Mouse (Mus musculus): Measurements from ENCODE around the gene Vsx2. TPM values are rescaled to one million over a fixed set of nuclear protein-coding genes. Genes with fewer than 3 reads are reported as not detected.
A peak's percentile ranks its signal among the peaks of the same experiment; 100 is the strongest.
"Not testable (repeated sequence)": the region's sequence is repeated elsewhere in the genome, so short reads cannot be mapped to it uniquely, and the experiment has no call there.

The Vsx2 gene
- total RNA-seq (2021) = under 1 TPM in 1 of 2 experiments, not detected in 1; 0.12 TPM

- no peak for DNase-seq
Measured at GRCm38 (mm10) chr12:84569336-84569970, at the start of gene Vsx2. Vsx2 (plus strand) TSS chr12:84569762.

- no peak for DNase-seq
Measured at GRCm38 (mm10) chr12:84523728-84524127, 45.8 kb upstream of the Vsx2 start.

DNA sequence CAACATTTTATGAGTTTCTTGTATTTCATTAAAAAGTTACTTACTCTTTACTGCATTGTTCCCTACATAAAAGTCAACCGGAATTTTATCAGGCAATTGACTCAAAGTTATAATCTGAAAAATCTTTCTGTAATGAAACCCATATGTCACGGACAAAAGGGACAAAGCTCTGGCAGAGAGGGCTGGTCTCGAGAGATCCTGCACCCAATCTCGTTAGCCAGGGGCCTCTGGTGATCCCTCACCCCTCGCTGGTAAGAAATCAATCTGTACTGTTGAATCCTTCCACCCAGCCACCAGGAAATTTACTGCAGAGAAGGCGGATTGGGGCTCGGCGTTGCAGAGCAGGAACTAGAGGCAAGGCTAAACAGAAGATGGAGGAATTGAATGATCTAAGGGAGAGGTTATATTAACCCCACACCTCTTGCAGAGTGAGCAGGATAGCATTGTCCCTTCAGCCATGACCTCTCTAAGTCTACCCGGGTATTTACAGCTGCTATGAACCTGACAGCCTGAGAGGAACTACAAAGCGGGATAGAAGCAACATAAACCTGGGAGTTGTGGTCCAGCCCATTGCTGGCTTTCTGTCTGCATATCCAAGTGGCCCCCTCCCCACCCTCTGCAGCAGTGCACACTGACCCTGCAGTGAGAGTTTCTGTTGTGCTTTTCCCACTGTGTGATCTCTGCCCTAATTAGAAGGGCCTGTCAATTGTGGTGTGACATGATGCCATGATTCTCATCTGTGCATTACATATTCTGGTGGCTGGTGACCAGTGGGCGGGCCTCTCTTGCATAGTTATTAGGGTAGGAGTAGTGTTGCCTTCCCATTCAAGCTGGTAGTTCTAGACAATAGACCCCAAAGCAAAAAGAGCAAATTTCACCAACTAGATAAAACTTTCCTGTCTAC, 45.2 kb upstream of the Vsx2 start:
- no peak for DNase-seq

GRCm38 (mm10) chr12:84525422-84525821, 44.1 kb upstream of the Vsx2 start:
- DNase-seq = no peak

DNA sequence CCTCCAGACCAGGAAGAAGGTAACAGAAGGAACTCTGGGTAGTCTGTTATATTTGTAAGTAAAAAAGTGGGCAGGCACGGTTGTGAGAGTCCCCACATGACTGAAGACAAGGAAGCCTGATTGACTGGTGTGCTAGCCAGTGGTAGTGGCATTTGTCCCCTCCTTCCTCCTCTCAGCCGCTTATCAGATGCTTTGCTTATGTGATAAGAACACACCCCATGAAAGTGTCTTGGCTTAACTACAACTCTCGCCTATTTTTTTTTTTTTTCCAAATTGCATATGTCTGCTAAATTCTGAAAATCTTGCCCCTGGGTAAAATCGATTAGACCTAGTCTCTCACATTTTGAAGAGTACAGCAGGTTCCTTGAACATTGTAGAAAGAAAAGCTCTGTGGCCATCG, 39.1 kb upstream of the Vsx2 start:
- no peak for DNase-seq

GRCm38 (mm10) chr12:84531906-84532829, 37.4 kb upstream of the Vsx2 start:
- DNase-seq = peak; percentile 34 to 38

DNA sequence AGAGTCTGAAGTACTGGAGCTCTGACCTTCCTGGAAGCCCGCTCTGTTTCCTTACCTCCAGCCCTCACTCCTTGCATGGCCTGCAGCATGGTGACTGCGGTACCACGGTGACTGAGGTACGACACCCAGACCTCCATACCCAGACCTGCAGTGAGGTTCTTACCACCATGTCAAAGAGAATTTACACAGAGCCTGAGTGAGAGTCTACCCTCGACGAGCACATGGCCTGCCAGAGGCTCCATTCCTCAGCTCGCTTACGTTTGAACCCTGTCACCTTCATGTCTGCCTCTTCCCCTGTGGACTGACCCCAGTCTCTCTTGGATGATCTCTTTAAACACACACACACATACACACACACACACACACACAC, 36.7 kb upstream of the Vsx2 start:
- no peak for DNase-seq

- no peak for DNase-seq
Measured at GRCm38 (mm10) chr12:84533706-84534486, 35.7 kb upstream of the Vsx2 start.

DNA sequence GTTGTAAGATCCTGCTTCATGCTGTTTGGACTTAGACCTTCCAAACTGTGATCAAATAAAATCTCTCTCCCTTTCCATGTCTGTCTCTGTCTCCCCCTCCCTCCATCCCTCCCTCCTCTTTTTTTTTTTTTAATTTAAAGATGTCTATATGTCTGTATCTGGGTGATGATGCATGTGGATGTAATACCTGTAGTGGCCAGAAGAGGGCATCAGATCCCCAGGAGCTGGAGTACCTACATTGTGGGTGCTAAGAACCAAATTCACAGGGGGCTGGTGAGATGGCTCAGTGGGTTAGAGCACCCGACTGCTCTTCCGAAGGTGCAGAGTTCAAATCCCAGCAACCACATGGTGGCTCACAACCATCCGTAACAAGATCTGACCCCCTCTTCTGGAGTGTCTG, 30.0 kb upstream of the Vsx2 start:
- DNase-seq = not testable (repeated sequence)

DNA sequence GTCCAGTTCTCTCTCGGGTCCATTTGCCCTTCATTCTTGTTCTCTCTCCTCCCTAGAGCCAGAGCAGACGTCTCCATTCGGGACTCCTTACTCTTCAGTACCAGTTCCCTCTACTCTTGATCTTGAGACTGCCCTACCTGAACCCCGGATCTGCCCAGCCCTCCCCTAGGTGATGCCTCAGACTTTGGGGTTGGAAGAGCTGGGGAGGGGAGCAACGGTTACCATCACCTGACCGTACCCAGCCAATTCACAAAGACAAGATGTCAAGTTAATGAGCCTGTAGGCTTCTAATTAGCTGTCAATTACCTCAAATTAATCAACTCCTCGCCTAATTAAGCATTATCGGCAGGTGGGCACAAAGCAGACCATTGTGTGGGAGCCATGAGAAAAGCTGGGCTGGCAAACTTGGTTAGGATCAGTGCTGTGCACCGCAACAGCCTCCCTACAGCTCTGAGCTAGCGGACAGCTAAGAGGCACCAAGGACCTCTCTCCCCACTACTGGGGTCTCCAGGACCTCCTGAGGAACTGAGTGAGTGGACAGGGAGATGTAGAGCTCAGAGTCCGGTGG, 28.1 kb upstream of the Vsx2 start:
- no peak for DNase-seq

- DNase-seq = peak; percentile 35 to 51
Measured at GRCm38 (mm10) chr12:84546028-84546427, 23.5 kb upstream of the Vsx2 start.

- no peak for DNase-seq
Measured at GRCm38 (mm10) chr12:84546577-84547085, 22.9 kb upstream of the Vsx2 start.

- no peak for DNase-seq
Measured at GRCm38 (mm10) chr12:84548251-84548650, 21.3 kb upstream of the Vsx2 start.

DNA sequence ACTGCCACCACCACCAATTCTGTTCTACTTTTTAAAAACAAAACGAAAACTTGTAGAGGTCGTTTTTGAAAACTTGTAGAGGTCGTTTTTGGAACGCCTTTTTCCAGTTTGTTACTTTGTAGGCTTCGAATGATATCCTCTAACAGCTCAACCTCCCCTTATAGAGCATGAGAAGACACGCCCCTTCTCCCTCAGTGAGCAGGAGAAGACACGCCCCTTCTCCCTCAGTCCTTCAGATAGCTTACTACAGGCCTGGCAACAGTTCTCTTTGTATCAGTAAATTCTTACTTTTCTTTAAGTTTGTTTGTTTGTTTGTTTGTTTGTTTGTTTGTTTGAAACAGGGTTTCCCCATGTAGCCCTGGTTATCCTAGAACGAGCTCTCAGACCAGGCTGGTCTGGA, 14.3 kb upstream of the Vsx2 start:
- DNase-seq = no peak

DNA sequence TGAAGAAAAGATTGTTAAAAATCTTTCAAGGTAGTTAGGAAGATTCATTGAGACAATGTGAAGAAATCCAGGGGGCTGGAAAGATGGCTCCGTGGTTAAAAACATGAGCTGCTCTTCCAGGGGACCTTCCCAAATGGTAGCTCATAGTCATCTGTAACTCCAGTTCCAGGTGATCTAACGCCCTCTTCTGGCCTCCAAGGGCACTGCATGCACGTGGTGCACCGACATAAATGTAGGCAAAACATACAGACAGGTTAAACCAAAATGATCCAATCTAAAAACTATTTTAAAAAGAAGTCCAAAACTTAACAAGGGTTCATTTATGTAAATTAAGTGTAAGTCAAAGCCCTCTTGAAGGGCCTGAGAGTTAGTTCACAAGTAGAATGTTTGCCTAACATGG, 7.0 kb upstream of the Vsx2 start:
- no peak for DNase-seq

GRCm38 (mm10) chr12:84567576-84567975, 2.0 kb upstream of the Vsx2 start:
- no peak for DNase-seq

DNA sequence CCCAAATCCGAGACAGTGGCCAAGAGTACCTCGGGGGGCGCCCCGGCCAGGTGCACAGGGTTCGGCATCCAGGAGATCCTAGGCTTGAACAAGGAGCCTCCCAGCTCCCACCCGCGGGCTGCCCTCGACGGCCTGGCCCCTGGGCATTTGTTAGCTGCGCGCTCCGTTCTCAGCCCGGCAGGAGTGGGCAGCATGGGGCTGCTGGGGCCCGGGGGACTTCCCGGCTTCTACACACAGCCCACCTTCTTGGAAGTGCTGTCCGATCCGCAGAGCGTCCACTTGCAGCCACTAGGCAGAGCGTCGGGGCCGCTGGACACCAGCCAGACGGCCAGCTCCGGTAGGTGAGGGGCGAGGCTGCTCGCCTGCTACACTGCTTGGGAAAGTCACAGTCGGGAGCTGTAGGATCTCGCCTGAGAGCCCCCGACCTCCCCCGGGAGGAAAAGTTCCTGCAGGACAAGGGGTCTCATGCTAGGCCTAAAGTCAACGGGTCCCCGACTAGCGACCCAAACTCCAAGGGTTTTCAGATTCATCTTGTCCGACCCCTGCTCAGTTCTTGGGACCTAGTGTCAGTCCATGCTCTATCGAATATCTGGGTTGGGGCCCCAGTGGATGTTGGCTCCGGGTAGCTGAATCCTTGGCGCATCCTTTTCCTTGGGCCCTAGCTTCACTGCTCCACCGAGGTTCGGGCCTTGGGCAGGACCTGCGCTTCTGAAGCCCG, 573 bp downstream of the Vsx2 start:
- no peak for DNase-seq

GRCm38 (mm10) chr12:84570694-84571415, 1.3 kb downstream of the Vsx2 start:
- no peak for DNase-seq

- DNase-seq = no peak
Measured at GRCm38 (mm10) chr12:84571466-84572340, 2.1 kb downstream of the Vsx2 start.
